Mouse (Mus musculus): ENCODE measurements around the gene C1ql4.

The C1ql4 gene

GRCm38 (mm10) chr15:99087253-99088075, at the start of gene C1ql4:
TSS of gene C1ql4 (minus strand) at chr15:99087817.
- no peak for DNase-seq

- DNase-seq = no peak
Observed at GRCm38 (mm10) chr15:99129956-99130910, 42.6 kb upstream of the C1ql4 start.

- no peak for DNase-seq
Observed at GRCm38 (mm10) chr15:99129441-99129840, 41.8 kb upstream of the C1ql4 start.

GRCm38 (mm10) chr15:99127851-99128522, 40.4 kb upstream of the C1ql4 start:
- DNase-seq = no peak

GRCm38 (mm10) chr15:99126816-99127365, 39.3 kb upstream of the C1ql4 start:
- no peak for DNase-seq

GRCm38 (mm10) chr15:99126081-99126815, 38.6 kb upstream of the C1ql4 start:
- peak; percentile 85 for DNase-seq

- DNase-seq = no peak
Observed at GRCm38 (mm10) chr15:99125711-99126080, 38.1 kb upstream of the C1ql4 start, which contains the start of gene Spats2. TSS of gene Spats2 (plus strand) at chr15:99125916.

GRCm38 (mm10) chr15:99122642-99123041, 35.0 kb upstream of the C1ql4 start:
- DNase-seq = no peak

- no peak for DNase-seq
Observed at GRCm38 (mm10) chr15:99120814-99121213, 33.2 kb upstream of the C1ql4 start.

- DNase-seq = no peak
Observed at GRCm38 (mm10) chr15:99116539-99116938, 28.9 kb upstream of the C1ql4 start.

GRCm38 (mm10) chr15:99115065-99115423, 27.4 kb upstream of the C1ql4 start:
- DNase-seq = no peak

- DNase-seq = no peak
Observed at GRCm38 (mm10) chr15:99114312-99115064, 26.9 kb upstream of the C1ql4 start.

- DNase-seq = no peak
Observed at GRCm38 (mm10) chr15:99113396-99113975, 25.9 kb upstream of the C1ql4 start.

GRCm38 (mm10) chr15:99112843-99113395, 25.3 kb upstream of the C1ql4 start:
- no peak for DNase-seq

GRCm38 (mm10) chr15:99111809-99112208, 24.2 kb upstream of the C1ql4 start:
- no peak for DNase-seq

- DNase-seq = no peak
Observed at GRCm38 (mm10) chr15:99111139-99111538, 23.5 kb upstream of the C1ql4 start.

- DNase-seq = no peak
Observed at GRCm38 (mm10) chr15:99107866-99108265, 20.2 kb upstream of the C1ql4 start.

- no peak for DNase-seq
Observed at GRCm38 (mm10) chr15:99105238-99105637, 17.6 kb upstream of the C1ql4 start.

- DNase-seq = no peak
Observed at GRCm38 (mm10) chr15:99099984-99100383, 12.4 kb upstream of the C1ql4 start.

GRCm38 (mm10) chr15:99099139-99099556, 11.5 kb upstream of the C1ql4 start:
- no peak for DNase-seq

- no peak for DNase-seq
Observed at GRCm38 (mm10) chr15:99098493-99098861, 10.9 kb upstream of the C1ql4 start.

Data from cerebellum, adult 11-12 months (tissue).